Mouse (Mus musculus) layer of hippocampus, adult 9-11 months (tissue): ENCODE results near the gene Timm22.

Experiments
- DNase-seq: peaks from one replicate; pipeline ENCODE4 v3.0.0; 2022

The Timm22 gene

DNA sequence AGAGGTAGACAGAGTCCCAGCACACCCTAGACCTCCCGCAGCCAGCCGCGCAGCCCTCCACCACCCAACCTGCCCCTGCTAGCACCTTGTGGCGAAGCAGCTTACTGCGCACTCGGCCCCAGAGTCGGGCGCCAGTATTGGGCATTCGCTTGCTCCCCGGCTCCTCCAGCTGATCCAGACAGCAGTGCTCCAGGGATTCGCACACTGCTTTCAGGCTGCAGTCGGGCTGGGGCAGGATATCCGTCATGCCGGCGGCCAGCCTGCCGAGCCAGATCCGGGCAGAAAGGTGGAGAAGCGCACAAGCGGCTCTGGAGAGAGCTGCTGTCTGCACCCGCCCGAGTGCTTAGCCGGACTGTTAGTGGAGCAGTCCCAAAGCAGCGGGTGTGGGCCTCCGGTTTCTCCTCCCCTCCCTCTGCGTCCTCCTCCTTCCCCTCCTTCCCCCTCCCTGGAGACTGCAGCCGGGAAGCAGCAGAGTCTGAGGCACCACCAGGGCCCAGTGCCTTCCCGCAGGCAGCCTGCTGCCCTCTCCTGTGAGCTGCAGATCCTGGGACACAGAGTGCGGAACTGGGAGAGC, 30.2 kb downstream of the Timm22 start:
- no peak for DNase-seq

GRCm38 (mm10) chr11:76439666-76440065, 32.9 kb downstream of the Timm22 start:
- DNase-seq = peak; percentile 78

GRCm38 (mm10) chr11:76445459-76445858, 38.7 kb downstream of the Timm22 start:
- no peak for DNase-seq

DNA sequence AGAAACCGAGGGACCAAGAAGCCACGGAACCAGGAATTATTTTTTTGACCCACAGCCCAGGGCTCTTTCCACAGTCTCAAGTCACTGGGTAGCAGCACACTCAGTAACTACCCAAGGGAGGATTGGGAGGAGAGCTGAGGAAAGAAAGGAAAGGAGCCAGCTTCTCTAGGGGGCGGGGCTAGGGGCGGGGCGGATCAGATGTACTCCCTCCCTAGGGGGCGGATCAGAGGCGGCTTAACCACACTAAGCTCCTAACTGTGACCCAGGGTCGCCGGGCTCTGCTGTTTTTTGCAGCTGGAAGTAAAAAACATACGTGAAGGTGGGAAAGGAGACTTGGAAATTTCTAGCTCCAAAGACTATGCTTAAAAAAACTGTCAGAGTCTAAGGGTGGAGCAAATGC, 39.5 kb downstream of the Timm22 start:
- no peak for DNase-seq

DNA sequence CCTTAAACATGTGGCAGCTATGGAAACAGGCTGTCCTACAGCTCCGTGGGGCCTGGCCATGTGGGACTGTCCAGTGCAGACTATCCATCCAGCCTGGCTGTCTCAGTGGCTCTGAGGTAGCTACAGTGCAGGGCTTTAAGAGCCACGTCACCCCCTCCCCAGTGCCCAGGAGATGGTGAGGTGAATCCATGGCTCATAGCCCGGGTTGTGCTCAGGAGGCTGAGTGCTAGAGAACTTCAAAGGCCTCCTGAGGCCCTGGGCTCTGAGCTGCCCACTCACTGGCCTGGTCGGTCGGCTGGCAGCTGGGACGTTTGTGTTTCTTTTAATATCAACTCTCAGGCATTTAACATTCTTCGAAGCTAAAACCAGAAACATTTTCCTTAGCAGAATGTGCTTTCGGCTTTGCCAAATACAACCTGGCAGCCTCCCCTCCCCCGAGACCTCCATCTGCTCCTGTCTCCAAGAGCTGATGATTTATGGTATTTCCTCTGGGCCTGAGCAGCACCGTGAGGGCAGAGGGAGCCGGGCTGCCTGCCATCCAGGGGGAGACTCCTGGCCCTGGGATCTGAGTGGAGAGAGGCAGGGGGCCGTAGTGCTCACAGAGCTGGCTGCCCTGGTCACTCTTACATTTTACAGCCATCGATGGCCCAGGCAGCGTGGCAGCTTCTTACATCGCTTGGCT, 42.9 kb downstream of the Timm22 start:
- peak; percentile 87 for DNase-seq

DNA sequence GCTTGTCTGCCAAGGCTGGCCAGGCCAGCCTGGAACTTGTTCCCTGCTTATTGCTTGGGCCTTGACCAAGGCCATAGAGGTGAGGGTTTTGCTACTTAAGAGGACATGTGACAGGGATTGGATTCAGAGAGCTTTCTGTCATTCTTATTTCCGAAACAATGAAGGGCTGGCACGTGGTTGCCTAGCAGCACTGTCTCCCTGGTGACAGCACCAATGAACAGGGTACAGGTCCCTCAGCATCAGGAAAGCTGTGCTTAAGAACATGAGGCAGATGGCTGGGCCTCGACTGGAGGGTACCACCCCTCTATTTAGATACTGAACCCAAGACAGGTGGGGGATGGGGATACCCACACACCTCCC, 43.4 kb downstream of the Timm22 start:
- peak; percentile 74 for DNase-seq

GRCm38 (mm10) chr11:76454492-76454891, 47.7 kb downstream of the Timm22 start:
- DNase-seq = peak; percentile 55

DNA sequence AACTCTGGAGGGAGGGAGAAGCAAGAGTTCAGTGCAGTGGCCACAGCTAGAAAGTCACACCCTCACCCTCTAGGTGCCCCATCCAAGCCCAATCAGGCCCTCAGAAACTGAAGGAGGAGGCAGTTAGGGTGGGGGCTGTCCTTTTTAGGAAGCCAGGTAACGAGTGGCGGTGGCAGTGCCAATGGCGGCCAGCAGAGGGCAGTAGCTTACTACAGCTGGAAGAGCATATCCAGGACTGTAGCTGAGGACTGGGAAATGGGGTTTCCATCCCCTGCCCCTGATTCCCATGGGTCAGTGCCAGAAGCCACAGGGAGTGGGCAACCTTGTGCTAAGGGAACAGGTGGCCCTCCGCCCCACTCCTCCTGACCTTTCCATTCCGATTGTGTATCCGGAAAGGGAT, 49.5 kb downstream of the Timm22 start:
- DNase-seq = peak; percentile 73

GRCm38 (mm10) chr11:76456897-76457296, 50.1 kb downstream of the Timm22 start:
- DNase-seq = no peak

- no peak for DNase-seq
These were observed 52.0 kb downstream of the Timm22 start for GRCm38 (mm10) chr11:76458730-76459129.

DNA sequence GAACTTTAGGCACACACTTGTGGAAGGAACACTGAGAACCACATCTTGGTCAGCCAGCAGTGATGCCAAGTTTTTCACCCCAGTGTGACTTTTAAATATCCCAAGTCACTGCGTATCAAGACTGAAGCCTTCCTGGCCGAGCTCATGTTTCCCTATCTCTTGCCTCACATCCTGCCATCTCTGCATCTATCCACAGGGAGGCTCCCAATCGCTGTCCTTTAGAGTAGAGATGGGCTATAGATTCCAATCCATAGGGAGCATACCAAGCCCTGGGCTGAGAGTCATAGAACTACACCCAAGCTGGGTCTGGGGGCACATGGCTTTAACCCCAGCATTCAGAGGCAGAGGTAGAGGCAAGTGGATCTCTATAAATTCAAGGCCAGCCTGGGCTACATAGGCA, 52.7 kb downstream of the Timm22 start:
- DNase-seq = no peak

GRCm38 (mm10) chr11:76461201-76461600, 54.4 kb downstream of the Timm22 start:
- DNase-seq = no peak

DNA sequence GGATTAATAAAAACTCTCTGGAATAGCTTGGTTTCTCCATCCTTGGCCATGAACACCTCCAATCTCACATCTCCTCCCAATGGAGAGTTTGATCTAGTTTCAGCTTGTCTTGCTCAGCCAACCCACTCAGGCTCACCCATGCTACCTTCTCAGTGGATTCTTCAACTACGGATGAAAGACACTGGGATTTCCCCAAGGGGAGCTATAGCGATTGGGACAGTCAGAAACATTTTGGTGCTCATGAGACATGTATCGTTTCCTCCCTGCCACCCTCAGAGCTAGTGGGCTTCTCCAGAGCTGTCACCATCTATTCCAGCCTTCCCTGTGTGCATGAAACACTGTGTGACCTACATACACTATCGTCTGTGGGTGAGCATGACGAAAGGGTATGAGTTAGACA, 54.9 kb downstream of the Timm22 start:
- DNase-seq = no peak

- no peak for DNase-seq
These were observed 59.1 kb downstream of the Timm22 start for GRCm38 (mm10) chr11:76465879-76466278.
